Mouse (Mus musculus) small intestine, adult 2 months (tissue): Measurements from ENCODE around the gene Hes2. TPM values are rescaled to one million over a fixed set of nuclear protein-coding genes. Genes with fewer than 3 reads are reported as not detected.
A peak's percentile ranks its signal among the peaks of the same experiment; 100 is the strongest.

Experiments
- H3K27ac ChIP-seq: fragments of 200-500 bp; 2 replicates; pipeline ENCODE4 v1.5.1; 2012; ENCODE audit warnings: low read depth, low read length, control low read depth, inconsistent platforms; ENCODE audit not compliant: insufficient read depth
- H3K27me3 ChIP-seq: fragments of 200-500 bp; 2 replicates; pipeline ENCODE4 v1.6.1; 2012; ENCODE audit warnings: mild to moderate bottlenecking, moderate library complexity, low read length, inconsistent platforms; ENCODE audit not compliant: control insufficient read depth, insufficient read depth
- H3K36me3 ChIP-seq: fragments of 200-500 bp; 2 replicates; pipeline ENCODE4 v1.6.1; 2012; ENCODE audit warnings: mild to moderate bottlenecking, low read length, control low read depth, inconsistent platforms; ENCODE audit not compliant: control insufficient read depth, insufficient read depth
- H3K4me1 ChIP-seq: fragments of 200-500 bp; 2 replicates; pipeline ENCODE4 v1.6.1; 2012; ENCODE audit warnings: low read length, inconsistent platforms, mixed read lengths; ENCODE audit not compliant: control insufficient read depth, insufficient read depth, insufficient read length
- H3K4me3 ChIP-seq: fragments of 200-500 bp; 2 replicates; pipeline ENCODE4 v1.5.1; 2012; ENCODE audit warnings: low read depth, mild to moderate bottlenecking, control low read depth, inconsistent platforms, low read length, moderate library complexity
- CTCF ChIP-seq: fragments of 200-500 bp; IDR thresholded peaks from 2 replicates; pipeline ENCODE4 v1.5.1; 2012; ENCODE audit warnings: low read depth, mild to moderate bottlenecking, control low read depth, inconsistent platforms, low read length, moderate library complexity, mixed read lengths; ENCODE audit not compliant: insufficient replicate concordance, insufficient read length; ENCODE audit errors: extremely low read depth
- POLR2A ChIP-seq: fragments of 200-500 bp; IDR thresholded peaks from 2 replicates; pipeline ENCODE4 v1.6.1; 2012; ENCODE audit warnings: low read depth, mild to moderate bottlenecking, control low read depth, inconsistent platforms, low read length, moderate library complexity
- WGBS: fragments of 180-500 bp; shearing (Covaris S2); methylation state at CpG from one replicate; pipeline ENCODE4 v1.1.7; 2018; 5-methylcytosine and 5-hydroxymethylcytosine counted together
- polyA plus RNA-seq: library from polyadenylated mRNA; depleted of rRNA; stranded (reverse); fragments of >200 nt; gene quantifications from 2 replicates; pipeline ENCODE4 v1.2.3, GENCODE M21; 2012

Hes2 gene
- polyA plus RNA-seq, 1 experiment: 51.7 TPM

DNA sequence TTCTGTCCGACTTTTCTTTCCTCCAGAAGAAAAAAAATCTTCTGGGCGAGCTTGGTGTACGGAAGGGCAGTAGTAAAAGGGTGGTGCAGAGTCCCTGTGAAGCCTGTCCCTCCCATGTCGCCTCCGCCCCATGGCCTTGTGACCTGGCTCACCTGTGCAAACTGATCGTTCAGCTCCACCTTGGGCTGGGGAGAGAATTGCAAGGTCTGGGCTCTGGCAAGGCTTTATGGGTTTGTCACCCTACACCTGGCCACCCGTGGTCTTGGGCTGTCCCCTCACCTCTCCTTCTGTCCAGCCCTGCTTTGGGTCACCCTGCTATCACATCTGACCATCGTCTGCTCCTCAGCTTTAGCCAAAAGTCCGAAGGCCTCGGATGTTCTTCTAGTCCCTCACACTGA is 25.9 kb upstream of the Hes2 start:
- peaks cover 43% of the 10 kb centered on the region for H3K4me1 ChIP-seq
- H3K27me3 ChIP-seq: no peaks in the 10 kb centered on the region; the same call in 1 of the 2 replicates
- peak overlapping the region; percentile 78 for H3K4me3 ChIP-seq
- 35% methylated on average over 10 of the region's 10 CpGs for WGBS
- H3K27ac ChIP-seq: peak overlapping the region; percentile 79
- no peaks in the 10 kb centered on the region for H3K36me3 ChIP-seq
- TF ChIP-seq POLR2A (no peak), CTCF (peak; percentile 22; the same call in 1 of the 2 replicates)

DNA sequence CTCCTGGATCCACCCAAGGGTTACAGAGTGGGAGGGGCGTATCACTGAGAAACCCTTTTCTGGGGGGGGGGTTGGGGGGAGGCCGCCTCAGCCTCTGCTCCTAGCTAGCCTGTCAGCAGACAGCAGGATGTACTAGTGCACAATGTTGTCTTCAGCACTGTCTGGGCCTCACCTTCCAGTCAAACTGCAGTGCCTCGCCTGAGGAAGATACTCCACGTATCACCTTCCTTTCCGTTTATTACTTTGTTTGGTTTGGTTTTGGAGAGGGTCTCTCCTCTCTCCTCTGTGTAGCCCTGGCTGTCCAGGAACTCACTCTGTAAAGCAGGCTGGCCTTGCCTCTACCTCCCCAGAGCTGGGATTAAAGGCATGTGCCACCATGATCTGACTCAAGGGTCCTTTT is 25.5 kb upstream of the Hes2 start:
- Histone ChIP-seq H3K36me3 (no peaks in the 10 kb centered on the region), H3K4me1 (peaks cover 45% of the 10 kb centered on the region), H3K27me3 (no peaks in the 10 kb centered on the region; the same call in 1 of the 2 replicates), H3K4me3 (no peak overlapping the region), H3K27ac (no peak overlapping the region)
- WGBS: 75% methylated on average over 5 of the region's 5 CpGs
- TF ChIP-seq POLR2A: no peak
- no peak for TF ChIP-seq CTCF

DNA sequence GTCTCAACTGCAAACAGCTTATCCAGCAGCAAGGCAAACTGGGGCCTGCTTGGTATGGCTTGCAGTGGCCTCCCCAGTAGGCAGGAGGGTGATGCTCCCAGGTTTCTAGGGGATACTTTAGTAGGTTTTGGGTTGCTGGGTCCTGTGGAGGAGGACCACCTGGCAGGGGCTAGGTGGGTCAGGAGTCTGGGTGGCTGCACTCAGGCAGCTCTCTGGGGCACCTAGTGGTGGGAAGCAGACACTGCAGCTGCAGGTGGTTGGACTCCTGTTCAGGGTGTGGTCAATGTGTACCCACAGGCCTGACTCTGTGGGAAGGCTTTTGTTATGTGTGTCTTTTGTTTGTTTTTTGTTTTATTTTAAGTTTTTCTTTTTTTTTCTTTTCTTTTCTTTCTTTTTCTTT is 24.2 kb upstream of the Hes2 start:
- Histone ChIP-seq H3K4me3 (no peak overlapping the region), H3K27me3 (no peaks in the 10 kb centered on the region; the same call in 1 of the 2 replicates), H3K4me1 (peaks cover 48% of the 10 kb centered on the region), H3K36me3 (no peaks in the 10 kb centered on the region), H3K27ac (no peak overlapping the region)
- TF ChIP-seq POLR2A (no peak), CTCF (peak; percentile 81)

DNA sequence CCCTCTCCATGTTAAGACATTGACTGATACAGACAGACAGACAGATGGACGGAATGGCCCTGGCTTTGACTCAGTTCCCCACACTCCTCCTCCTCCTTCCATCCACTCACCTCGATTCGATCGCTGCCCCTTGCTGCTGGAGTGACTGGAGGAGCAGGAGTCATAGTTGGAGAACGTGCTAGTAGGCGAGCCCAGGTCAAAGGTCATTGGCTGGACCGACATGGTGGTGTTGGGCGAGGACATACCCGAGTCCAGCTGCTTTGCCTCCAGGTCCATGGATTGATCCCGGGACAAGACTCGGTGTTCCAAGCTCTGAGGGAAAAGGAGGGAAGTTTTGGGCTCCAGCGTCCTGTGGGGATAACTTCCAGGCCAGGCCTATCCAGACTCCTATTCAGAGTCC is 23.3 kb upstream of the Hes2 start:
- H3K36me3 ChIP-seq: no peaks in the 10 kb centered on the region
- no peak for TF ChIP-seq CTCF
- TF ChIP-seq POLR2A: no peak

DNA sequence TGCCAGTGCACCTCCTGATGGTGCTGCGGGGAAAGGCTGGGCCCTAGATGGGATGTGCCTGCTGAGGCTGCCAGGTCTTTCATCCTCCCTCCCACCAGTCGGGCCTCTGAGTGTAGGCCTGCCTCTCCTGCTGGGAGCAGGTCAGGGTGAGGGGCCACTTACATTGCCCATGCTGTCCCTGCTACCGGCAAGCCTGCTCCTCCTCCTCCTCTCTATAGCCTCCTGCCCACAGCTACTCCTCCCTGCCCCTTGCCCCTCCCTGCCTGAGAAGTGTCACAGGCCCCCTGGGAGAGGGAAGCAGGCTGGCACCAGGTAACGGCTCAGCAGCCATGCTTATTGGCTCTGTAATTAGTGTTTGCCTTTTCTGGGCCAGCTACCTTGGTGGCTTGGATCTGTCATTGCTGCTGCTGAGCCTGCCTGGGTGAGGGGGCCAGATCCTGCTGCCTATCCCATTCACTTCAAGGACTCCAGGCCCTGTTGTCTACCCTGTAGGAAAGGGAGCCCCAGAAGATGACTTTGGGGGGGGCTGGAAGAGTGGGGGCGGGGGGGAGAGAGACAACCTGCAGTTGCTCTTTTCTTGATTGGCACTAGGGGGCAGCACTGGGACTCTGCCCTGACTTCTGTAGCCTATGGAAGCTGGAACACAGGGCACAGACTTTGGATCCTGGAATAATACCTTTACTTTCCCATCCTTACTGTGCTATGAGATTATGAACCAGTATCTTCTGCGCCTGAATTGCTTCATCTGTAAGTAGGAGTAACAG is 22.4 kb upstream of the Hes2 start:
- Histone ChIP-seq H3K4me1 (peaks cover 48% of the 10 kb centered on the region), H3K27ac (no peak overlapping the region; the same call in 1 of the 2 replicates), H3K4me3 (no peak overlapping the region), H3K36me3 (no peaks in the 10 kb centered on the region), H3K27me3 (no peaks in the 10 kb centered on the region)
- TF ChIP-seq CTCF (peak; percentile 70; the same call in 1 of the 2 replicates), POLR2A (no peak)
- 53% methylated on average over 6 of the region's 6 CpGs for WGBS

More for the DNA sequence above, 23.3 kb upstream of the Hes2 start:
- 59% methylated on average over 12 of the region's 12 CpGs for WGBS
- Histone ChIP-seq H3K4me1 (peaks cover 48% of the 10 kb centered on the region), H3K27me3 (no peaks in the 10 kb centered on the region; the same call in 1 of the 2 replicates), H3K27ac (peak overlapping the region; percentile 48), H3K4me3 (no peak overlapping the region)

DNA sequence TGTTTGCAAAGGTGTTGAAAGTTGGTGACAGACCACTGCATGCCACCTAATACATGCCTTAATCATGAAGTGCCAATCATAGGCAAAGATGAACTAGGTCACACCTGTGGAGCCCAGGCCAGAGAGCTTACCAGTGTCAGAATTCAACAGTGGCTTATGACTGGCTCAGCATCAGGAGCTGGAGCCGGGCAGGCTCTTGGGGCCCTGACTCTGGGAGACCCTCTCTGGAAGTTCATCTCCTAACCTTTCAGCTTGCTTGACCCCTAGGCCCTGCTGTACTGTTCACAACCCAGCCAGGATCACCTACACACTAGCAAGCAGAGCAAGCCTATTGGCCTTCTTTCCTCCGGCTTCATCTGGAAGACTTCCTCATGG is 21.8 kb upstream of the Hes2 start:
- TF ChIP-seq CTCF (no peak), POLR2A (no peak)
- peaks cover 45% of the 10 kb centered on the region for H3K4me1 ChIP-seq
- WGBS: 96% methylated on average over 2 of the region's 2 CpGs
- H3K27me3 ChIP-seq: no peaks in the 10 kb centered on the region
- no peak overlapping the region for H3K4me3 ChIP-seq
- H3K36me3 ChIP-seq: no peaks in the 10 kb centered on the region
- peak overlapping the region; percentile 15; the same call in 1 of the 2 replicates for H3K27ac ChIP-seq

DNA sequence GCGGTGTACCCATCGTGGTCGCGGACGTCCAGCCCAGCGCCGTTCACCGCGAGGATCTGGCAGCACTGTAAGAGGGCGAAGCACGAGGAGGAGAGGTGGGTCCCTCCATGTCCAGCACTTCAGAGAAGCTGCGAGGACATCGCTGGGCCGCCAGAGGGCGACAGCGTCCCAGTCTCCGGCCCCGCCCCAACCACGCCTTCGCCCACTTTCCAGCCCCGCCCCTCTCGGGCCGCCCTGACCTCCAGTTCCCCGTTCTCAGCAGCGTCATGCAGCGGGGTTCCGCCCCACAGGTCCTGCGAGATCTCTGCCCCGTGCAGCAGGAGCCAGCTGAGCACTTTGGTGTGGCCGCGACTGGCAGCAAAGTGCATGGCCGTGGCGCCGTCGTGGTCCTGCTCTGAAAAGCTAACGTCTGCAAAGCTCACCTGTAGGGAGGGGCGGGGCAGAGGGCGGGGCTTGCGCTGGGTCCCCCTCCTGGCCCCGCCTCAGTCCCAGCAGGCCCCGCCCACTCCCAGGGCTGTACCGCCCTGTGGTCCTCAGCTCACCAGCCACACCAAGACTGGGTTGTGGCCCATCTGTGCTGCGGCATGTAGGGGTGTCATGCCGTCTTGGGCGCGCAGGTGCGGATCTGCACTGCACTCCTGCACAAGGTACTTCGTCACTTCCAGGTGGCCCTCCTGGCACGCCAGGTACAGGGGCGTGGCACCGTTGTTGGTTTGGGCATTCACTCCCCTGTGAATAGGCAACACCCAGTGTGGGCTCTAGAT is 20.0 kb upstream of the Hes2 start:
- Histone ChIP-seq H3K36me3 (no peaks in the 10 kb centered on the region), H3K27me3 (no peaks in the 10 kb centered on the region), H3K27ac (0 out of 2 replicates have a peak overlapping the region, but pooled peaks have one; percentile 21), H3K4me3 (peak overlapping the region; percentile 66), H3K4me1 (peaks cover 33% of the 10 kb centered on the region)
- peak; percentile 93 for TF ChIP-seq CTCF
- no peak; the same call in 1 of the 2 replicates for TF ChIP-seq POLR2A
- under 1% methylated on average over 51 of the region's 51 CpGs for WGBS
